Mouse (Mus musculus) small intestine, adult 2 months (tissue): ENCODE measurements around the gene 2210011C24Rik.

Experiments used
- CTCF ChIP-seq: fragments of 200-500 bp; IDR thresholded peaks from 2 replicates; pipeline ENCODE4 v1.5.1; 2012; ENCODE audit warnings: low read depth, mild to moderate bottlenecking, control low read depth, inconsistent platforms, low read length, moderate library complexity, mixed read lengths; ENCODE audit not compliant: insufficient replicate concordance, insufficient read length; ENCODE audit errors: extremely low read depth
- POLR2A ChIP-seq: fragments of 200-500 bp; IDR thresholded peaks from 2 replicates; pipeline ENCODE4 v1.6.1; 2012; ENCODE audit warnings: low read depth, mild to moderate bottlenecking, control low read depth, inconsistent platforms, low read length, moderate library complexity

GRCm38 (mm10) chr8:84032777-84033176 lies 20.8 kb upstream of the 2210011C24Rik start:
- TF ChIP-seq POLR2A: no peak
- TF ChIP-seq CTCF: no peak
